8 mouse cellular contexts compared by ENCODE assay signal in genomic region chr2:170130780-170131645, GRCm38 (mm10). TPM values are rescaled to one million over a fixed set of nuclear protein-coding genes. Genes with fewer than 3 reads are reported as not detected.
DNase-seq lines count a peak whose midpoint lies in the region; ATAC-seq and TF ChIP-seq lines count a peak whose summit lies in the region.

No protein-coding gene starts in this region.

- peak; percentile 95 for DNase-seq in 416B (ENCODE audit: low read depth)
- peak; percentile 80 for DNase-seq in adrenal gland, adult 8-10 months
- DNase-seq in kidney, postnatal 0 days (ENCODE audit: low spot score): peak; percentile 89
- DNase-seq in liver, embryonic 14.5 days (ENCODE audit: low read depth in 3 of 3, low spot score in 3 of 3): peak in 2 of 3 experiments; percentile 47 to 60
- DNase-seq in neural tube, embryonic 11.5 days (ENCODE audit: low spot score): peak; percentile 93

- peak overlapping the region; percentile 76 for H3K27ac ChIP-seq in embryonic fibroblast, embryonic 13.5 days (ENCODE audit: insufficient read depth, low read length)
- peak overlapping the region; percentile 98 for H3K27ac ChIP-seq in heart, embryonic 13.5 days (replicated peaks)
- peak overlapping the region; percentile 90 for H3K27ac ChIP-seq in kidney, postnatal 0 days
- peak overlapping the region; percentile 86 for H3K27ac ChIP-seq in liver, embryonic 14.5 days
- H3K27ac ChIP-seq in neural tube, embryonic 11.5 days (ENCODE audit: low read depth, low read length): peak overlapping the region; percentile 73
- peak overlapping the region; percentile 95 for H3K27ac ChIP-seq in stomach, embryonic 15.5 days

- H3K9ac ChIP-seq in heart, embryonic 13.5 days: peak overlapping the region; percentile 100
- H3K9ac ChIP-seq in kidney, postnatal 0 days (ENCODE audit: low read depth, low read length): peak overlapping the region; percentile 89
- peak overlapping the region; percentile 95 for H3K9ac ChIP-seq in liver, embryonic 14.5 days (replicated peaks)
- H3K9ac ChIP-seq in neural tube, embryonic 11.5 days (ENCODE audit: low read length): peak overlapping the region; percentile 94
- peak overlapping the region; percentile 90 for H3K9ac ChIP-seq in stomach, embryonic 15.5 days

- under 1% methylated on average over 103 of the region's 122 CpGs for WGBS in heart, embryonic 13.5 days
- WGBS in kidney, postnatal 0 days: under 1% methylated on average over 88 of the region's 122 CpGs
- under 1% methylated on average over 68 of the region's 122 CpGs for WGBS in liver, embryonic 14.5 days (ENCODE audit: insufficient replicate concordance)
- WGBS in neural tube, embryonic 11.5 days: 0% methylated on average over 37 of the region's 122 CpGs
- under 1% methylated on average over 91 of the region's 122 CpGs for whole genome bisulfite sequencing in stomach, embryonic 15.5 days

- no peak for TF ChIP-seq CTCF in embryonic fibroblast, embryonic 13.5 days (IDR thresholded peaks at IDR 0.05; ENCODE audit: borderline replicate concordance, insufficient read depth, low read length)
- peak; percentile 5; the same call in 1 of the 2 replicates for TF ChIP-seq CTCF in kidney, postnatal 0 days (IDR thresholded peaks at IDR 0.05; ENCODE audit: low read depth)
- TF ChIP-seq CTCF in liver, embryonic 14.5 days (IDR thresholded peaks at IDR 0.05; ENCODE audit: low read depth): no peak

- TF ChIP-seq POLR2A in embryonic fibroblast, embryonic 13.5 days (IDR thresholded peaks at IDR 0.05; ENCODE audit: low read depth, low read length): peak; percentile 18; the same call in 1 of the 2 replicates

- H3K4me2 ChIP-seq in heart, embryonic 13.5 days: peak overlapping the region; percentile 71
- H3K4me2 ChIP-seq in kidney, postnatal 0 days (ENCODE audit: low read length): peak overlapping the region; percentile 79
- peak overlapping the region; percentile 83 for H3K4me2 ChIP-seq in liver, embryonic 14.5 days (ENCODE audit: low read depth)
- H3K4me2 ChIP-seq in neural tube, embryonic 11.5 days (ENCODE audit: low read depth): peak overlapping the region; percentile 60
- H3K4me2 ChIP-seq in stomach, embryonic 15.5 days: peak overlapping the region; percentile 56

- H3K4me3 ChIP-seq in embryonic fibroblast, embryonic 13.5 days (ENCODE audit: insufficient read depth, low read length): peak overlapping the region; percentile 86
- H3K4me3 ChIP-seq in heart, embryonic 13.5 days: peak overlapping the region; percentile 94
- H3K4me3 ChIP-seq in kidney, postnatal 0 days (replicated peaks; ENCODE audit: low read depth, low read length): peak overlapping the region; percentile 80
- H3K4me3 ChIP-seq in liver, embryonic 14.5 days (ENCODE audit: insufficient read depth in 1 of 2, low read depth in 2 of 2, low read length in 2 of 2): peak overlapping the region; percentile 82 to 99
- H3K4me3 ChIP-seq in neural tube, embryonic 11.5 days (ENCODE audit: low read depth, low read length): peak overlapping the region; percentile 91
- H3K4me3 ChIP-seq in stomach, embryonic 15.5 days (replicated peaks): peak overlapping the region; percentile 91

- no peaks in the 10 kb centered on the region for H3K27me3 ChIP-seq in heart, embryonic 13.5 days (replicated peaks)
- H3K27me3 ChIP-seq in kidney, postnatal 0 days (ENCODE audit: insufficient read depth, low read length): no peaks in the 10 kb centered on the region
- H3K27me3 ChIP-seq in liver, embryonic 14.5 days (ENCODE audit: control insufficient read depth, insufficient read depth, low read length): no peaks in the 10 kb centered on the region
- no peaks in the 10 kb centered on the region for H3K27me3 ChIP-seq in neural tube, embryonic 11.5 days (ENCODE audit: control insufficient read depth, insufficient read depth, low read length)
- no peaks in the 10 kb centered on the region for H3K27me3 ChIP-seq in stomach, embryonic 15.5 days (replicated peaks)

- H3K4me1 ChIP-seq in embryonic fibroblast, embryonic 13.5 days (ENCODE audit: control insufficient read depth, insufficient read depth, low read length): peaks cover 21% of the 10 kb centered on the region
- peaks cover 68% of the 10 kb centered on the region for H3K4me1 ChIP-seq in heart, embryonic 13.5 days
- H3K4me1 ChIP-seq in kidney, postnatal 0 days (replicated peaks; ENCODE audit: insufficient read depth, low read length): peaks cover 34% of the 10 kb centered on the region
- H3K4me1 ChIP-seq in liver, embryonic 14.5 days (replicated peaks; ENCODE audit: control insufficient read depth in 2 of 2, insufficient read depth in 2 of 2, low read length in 1 of 2): peaks cover 51 to 61% of the 10 kb centered on the region in 2 experiments
- peaks cover 14% of the 10 kb centered on the region for H3K4me1 ChIP-seq in neural tube, embryonic 11.5 days (ENCODE audit: control insufficient read depth, insufficient read depth, low read length)
- H3K4me1 ChIP-seq in stomach, embryonic 15.5 days: peaks cover 39% of the 10 kb centered on the region

- ATAC-seq in heart, embryonic 13.5 days (ENCODE audit: extremely low read depth, insufficient number of reproducible peaks, low FRiP score, low TSS enrichment): peak; percentile 82
- ATAC-seq in kidney, postnatal 0 days (replicated peaks; ENCODE audit: low FRiP score, low read depth): peak; percentile 84
- ATAC-seq in liver, embryonic 14.5 days (ENCODE audit: insufficient read depth): peak; percentile 72
- ATAC-seq in neural tube, embryonic 11.5 days (ENCODE audit: insufficient read depth, low FRiP score, low TSS enrichment): peak; percentile 81
- peak; percentile 85 for ATAC-seq in stomach, embryonic 15.5 days (ENCODE audit: insufficient read depth, low FRiP score, low read depth)

- H3K36me3 ChIP-seq in heart, embryonic 13.5 days: no peaks in the 10 kb centered on the region
- no peaks in the 10 kb centered on the region for H3K36me3 ChIP-seq in kidney, postnatal 0 days (ENCODE audit: insufficient read depth, low read length)
- H3K36me3 ChIP-seq in liver, embryonic 14.5 days (replicated peaks; ENCODE audit: control insufficient read depth, insufficient read depth, low read depth): no peaks in the 10 kb centered on the region
- no peaks in the 10 kb centered on the region for H3K36me3 ChIP-seq in neural tube, embryonic 11.5 days (ENCODE audit: control insufficient read depth, insufficient read depth, low read length)
- no peaks in the 10 kb centered on the region for H3K36me3 ChIP-seq in stomach, embryonic 15.5 days

- H3K9me3 ChIP-seq in heart, embryonic 13.5 days: no peaks in the 10 kb centered on the region
- no peaks in the 10 kb centered on the region for H3K9me3 ChIP-seq in kidney, postnatal 0 days (replicated peaks; ENCODE audit: low read length)
- H3K9me3 ChIP-seq in liver, embryonic 14.5 days (ENCODE audit: control insufficient read depth, low read length): no peaks in the 10 kb centered on the region
- no peaks in the 10 kb centered on the region for H3K9me3 ChIP-seq in neural tube, embryonic 11.5 days (ENCODE audit: control insufficient read depth, low read length)
- no peaks in the 10 kb centered on the region for H3K9me3 ChIP-seq in stomach, embryonic 15.5 days

- no peak for TF ChIP-seq EP300 in liver, embryonic 14.5 days (IDR thresholded peaks at IDR 0.05; ENCODE audit: low read depth)

RNA-seq across cellular contexts. Expression of gene Zfp217, which starts 16.9 kb away (rescaled TPM):
- 10 to 100 TPM; 23.0 to 38.9 (median 32.6) TPM for total RNA-seq in adrenal gland, adult 8-10 months (2022)
- 13.0 and 13.2 TPM in 2 replicates for polyA plus RNA-seq in embryonic fibroblast, embryonic 13.5 days (2011; ENCODE audit: insufficient read length, low read depth, missing spikeins)
- polyA plus RNA-seq in heart, embryonic 13.5 days (2015; fragmentation: Nextera tagmentation; extraction: Ambion mirVana): 2.4 and 3.0 TPM in 2 replicates
- polyA plus RNA-seq in kidney, postnatal 0 days (2015; fragmentation: Nextera tagmentation; extraction: Ambion mirVana): 3.7 and 4.0 TPM in 2 replicates
- 4.2 and 4.8 TPM in 2 replicates for polyA plus RNA-seq in liver, embryonic 14.5 days (2012; rRNA removed)
- 2.3 and 3.5 TPM in 2 replicates for polyA plus RNA-seq in liver, embryonic 14.5 days (2014; fragmentation: Nextera tagmentation; extraction: Ambion mirVana)
- 3.5 and 3.6 TPM in 2 replicates for polyA plus RNA-seq in neural tube, embryonic 11.5 days (2014; fragmentation: Nextera tagmentation; extraction: Ambion mirVana)
- 3.9 and 4.0 TPM in 2 replicates for polyA plus RNA-seq in stomach, embryonic 15.5 days (2015; fragmentation: Nextera tagmentation; extraction: Ambion mirVana)

Comparison
In these comparisons a context has a peak if more than half of its experiments do, and no peak if none do; other contexts are left out.
1. Peak in every context shown above with its lines: DNase-seq, ATAC-seq, H3K4me3 ChIP-seq and H3K27ac ChIP-seq.